Mouse (Mus musculus) kidney, embryonic 14.5 days (tissue): ENCODE measurements around the gene Mgat4d. TPM values are rescaled to one million over a fixed set of nuclear protein-coding genes. Genes with fewer than 3 reads are reported as not detected.

ENCODE experiments used
- ATAC-seq: fragments of 200-750 bp; cut with Nextera tagmentation; 2 replicates; pipeline ENCODE4 v1.8.0; 2017; ENCODE audit warnings: moderate number of reproducible peaks, mild to moderate bottlenecking, moderate TSS enrichment, moderate library complexity; ENCODE audit not compliant: low FRiP score, low TSS enrichment
- H3K27ac ChIP-seq: fragments of 300-500 bp; sonication (generic); 2 replicates; pipeline ENCODE4 v1.5.1; 2014; ENCODE audit warnings: low read depth, mild to moderate bottlenecking, low read length, moderate library complexity, mixed read lengths
- H3K27me3 ChIP-seq: fragments of 300-500 bp; sonication (generic); 2 replicates; pipeline ENCODE4 v1.6.1; 2014; ENCODE audit warnings: mild to moderate bottlenecking, low read length; ENCODE audit not compliant: control insufficient read depth, insufficient read depth
- H3K36me3 ChIP-seq: fragments of 300-500 bp; sonication (generic); 2 replicates; pipeline ENCODE4 v1.6.1; 2014; ENCODE audit warnings: low read length, mixed read lengths; ENCODE audit not compliant: control insufficient read depth, insufficient read depth
- H3K4me1 ChIP-seq: fragments of 300-500 bp; sonication (generic); 2 replicates; pipeline ENCODE4 v1.6.1; 2014; ENCODE audit warnings: low read length, mixed read lengths; ENCODE audit not compliant: control insufficient read depth, insufficient read depth
- H3K4me2 ChIP-seq: fragments of 300-500 bp; sonication (generic); replicated peaks from 2 replicates; pipeline ENCODE4 v1.6.1; 2014; ENCODE audit warnings: low read depth, mild to moderate bottlenecking, low read length
- H3K4me3 ChIP-seq: fragments of 300-500 bp; sonication (generic); 2 replicates; pipeline ENCODE4 v1.5.1; 2014; ENCODE audit warnings: mild to moderate bottlenecking, low read length
- H3K9ac ChIP-seq: fragments of 300-500 bp; sonication (generic); 2 replicates; pipeline ENCODE4 v1.6.1; 2014; ENCODE audit warnings: low read depth, mild to moderate bottlenecking, low read length, moderate library complexity
- H3K9me3 ChIP-seq: fragments of 300-500 bp; sonication (generic); 2 replicates; pipeline ENCODE4 v1.6.1; 2016; ENCODE audit warnings: low read length; ENCODE audit not compliant: control insufficient read depth
- WGBS: fragments of 180-500 bp; shearing (Covaris S2); extraction: QIAGEN DNeasy Blood & Tissue Kit; methylation state at CpG from one replicate; pipeline ENCODE4 v1.1.7; 2014; 5-methylcytosine and 5-hydroxymethylcytosine counted together
- polyA plus RNA-seq: library from polyadenylated mRNA; unstranded; fragments of >200 nt; fragmentation: Nextera tagmentation; extraction: Ambion mirVana; gene quantifications from 2 replicates; pipeline ENCODE4 v1.2.1, GENCODE M21; 2014

Gene Mgat4d
- polyA plus RNA-seq, 1 experiment from 2014 or later: not detected

DNA sequence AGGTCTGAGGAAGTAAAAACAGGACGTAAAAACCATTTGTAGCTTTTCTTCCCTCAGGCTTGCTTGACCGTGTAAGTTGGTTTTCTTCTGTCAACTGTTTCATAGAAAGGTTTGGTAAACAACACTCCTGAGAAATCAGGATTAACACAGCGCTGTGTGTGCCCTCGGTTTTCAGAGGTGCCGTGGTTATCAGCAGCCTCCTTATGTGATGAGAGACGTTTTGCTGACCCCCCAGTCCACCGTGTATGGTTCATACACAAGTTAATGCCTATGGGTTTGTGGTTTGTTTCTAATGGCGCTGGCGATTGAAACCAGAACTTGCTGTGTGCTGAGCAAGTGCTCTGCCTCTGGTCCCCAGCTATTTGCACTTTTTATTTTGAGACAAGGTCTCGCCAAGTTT lies 57.3 kb downstream of the Mgat4d start:
- no peak overlapping the region for H3K4me3 ChIP-seq
- 83% methylated on average over 10 of the region's 10 CpGs for WGBS
- no peak for ATAC-seq
- no peak overlapping the region for H3K4me2 ChIP-seq
- H3K9ac ChIP-seq: no peak overlapping the region
- H3K36me3 ChIP-seq: no peaks in the 10 kb centered on the region
- no peaks in the 10 kb centered on the region for H3K9me3 ChIP-seq
- H3K27ac ChIP-seq: no peak overlapping the region
- H3K27me3 ChIP-seq: no peaks in the 10 kb centered on the region
- no peaks in the 10 kb centered on the region for H3K4me1 ChIP-seq

DNA sequence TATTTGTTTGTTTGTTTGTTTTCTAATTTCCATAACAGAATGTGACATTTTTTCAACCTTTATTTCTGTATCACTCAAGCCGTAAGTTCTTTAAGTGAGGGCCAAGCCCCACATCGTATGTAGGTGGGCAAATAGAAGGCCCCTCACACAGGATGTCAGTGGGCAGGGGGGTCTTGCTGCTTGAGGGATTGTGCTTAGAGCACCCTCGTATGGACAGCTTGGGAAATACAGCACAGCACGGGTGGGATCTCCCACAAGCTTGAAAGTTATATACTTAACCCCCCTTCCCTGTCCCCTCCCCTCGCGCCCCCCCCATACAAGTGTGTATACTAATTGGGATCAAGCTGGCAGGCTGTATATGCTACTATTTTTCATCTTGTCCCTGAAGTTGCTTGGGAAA lies 58.6 kb downstream of the Mgat4d start:
- Histone ChIP-seq H3K36me3 (no peaks in the 10 kb centered on the region), H3K4me3 (no peak overlapping the region), H3K9ac (no peak overlapping the region), H3K9me3 (no peaks in the 10 kb centered on the region), H3K4me2 (no peak overlapping the region), H3K4me1 (no peaks in the 10 kb centered on the region), H3K27ac (no peak overlapping the region), H3K27me3 (no peaks in the 10 kb centered on the region)
- WGBS: 39% methylated on average over 6 of the region's 6 CpGs
- no peak for ATAC-seq

DNA sequence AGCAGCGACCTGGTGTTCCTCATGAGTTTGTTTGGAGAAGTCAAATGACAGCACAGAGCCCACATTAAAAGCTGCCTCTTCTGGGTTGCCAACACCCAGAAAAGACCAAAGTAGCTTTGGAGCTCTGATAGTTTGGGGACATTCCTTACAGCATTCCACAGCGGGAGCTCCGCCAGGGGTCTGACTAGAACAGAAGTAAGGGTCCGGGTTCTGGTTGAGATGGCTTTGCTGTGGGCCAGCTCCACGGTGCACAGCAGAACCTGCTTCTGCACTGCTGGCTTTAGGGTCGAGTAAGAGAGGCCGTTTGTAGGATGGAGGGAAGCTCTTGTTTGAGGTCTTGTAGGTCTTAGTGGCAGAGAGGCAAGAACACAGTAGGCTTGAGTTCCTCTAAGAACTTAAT lies 60.2 kb downstream of the Mgat4d start:
- no peak overlapping the region for H3K4me2 ChIP-seq
- H3K4me3 ChIP-seq: no peak overlapping the region
- no peaks in the 10 kb centered on the region for H3K36me3 ChIP-seq
- no peaks in the 10 kb centered on the region for H3K27me3 ChIP-seq
- H3K9me3 ChIP-seq: no peaks in the 10 kb centered on the region
- no peak overlapping the region for H3K27ac ChIP-seq
- 81% methylated on average over 7 of the region's 7 CpGs for WGBS
- no peak for ATAC-seq
- H3K9ac ChIP-seq: no peak overlapping the region
- no peaks in the 10 kb centered on the region for H3K4me1 ChIP-seq

DNA sequence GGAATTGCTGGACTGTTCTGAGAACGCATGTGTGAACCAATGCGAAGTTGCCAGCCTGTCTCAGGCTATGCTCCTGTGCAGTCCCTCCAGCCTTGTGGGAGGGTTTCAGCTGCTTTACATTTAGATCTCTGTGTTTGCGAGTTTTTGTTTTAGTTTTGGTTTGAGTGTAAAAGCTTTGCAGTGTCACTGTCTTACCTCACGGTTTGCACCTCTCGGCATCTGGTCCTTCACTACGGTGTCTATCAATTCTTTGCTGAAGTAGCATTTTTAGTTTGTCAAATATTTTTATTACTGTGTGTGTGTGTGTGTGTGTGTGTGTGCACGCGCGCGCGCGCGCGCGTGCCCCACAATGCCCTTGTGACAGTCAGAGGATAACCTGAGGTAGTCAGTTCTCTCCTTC lies 68.6 kb downstream of the Mgat4d start:
- no peak for ATAC-seq
- Histone ChIP-seq H3K4me1 (no peaks in the 10 kb centered on the region), H3K4me2 (no peak overlapping the region), H3K9ac (no peak overlapping the region), H3K27ac (no peak overlapping the region), H3K36me3 (no peaks in the 10 kb centered on the region), H3K4me3 (no peak overlapping the region), H3K9me3 (no peaks in the 10 kb centered on the region), H3K27me3 (no peaks in the 10 kb centered on the region)
- WGBS: 95% methylated on average over 15 of the region's 15 CpGs

DNA sequence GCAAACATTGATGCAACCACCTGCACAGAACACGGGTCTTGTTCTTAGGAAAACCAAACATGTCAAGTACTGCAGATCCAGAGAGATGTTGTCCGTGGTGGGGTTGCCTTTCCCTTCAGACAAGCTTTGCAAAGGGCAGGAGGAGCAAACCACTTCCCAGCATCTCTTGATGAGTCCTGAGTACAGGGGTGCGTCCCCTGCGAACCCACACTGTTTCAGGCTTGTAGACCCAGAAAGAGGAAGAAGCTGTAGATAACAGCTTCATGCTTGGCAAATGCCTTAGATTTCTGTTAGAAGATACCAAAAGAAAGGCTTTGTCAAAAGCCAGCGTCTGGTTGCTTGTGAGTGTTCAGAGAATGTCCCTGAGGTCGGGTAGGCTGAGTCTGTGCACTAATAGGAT lies 69.7 kb downstream of the Mgat4d start:
- H3K36me3 ChIP-seq: no peaks in the 10 kb centered on the region
- no peaks in the 10 kb centered on the region for H3K27me3 ChIP-seq
- no peak for ATAC-seq
- H3K9me3 ChIP-seq: no peaks in the 10 kb centered on the region
- no peaks in the 10 kb centered on the region for H3K4me1 ChIP-seq
- WGBS: 80% methylated on average over 6 of the region's 6 CpGs
- H3K4me2 ChIP-seq: no peak overlapping the region
- H3K4me3 ChIP-seq: no peak overlapping the region
- H3K9ac ChIP-seq: no peak overlapping the region
- no peak overlapping the region for H3K27ac ChIP-seq

DNA sequence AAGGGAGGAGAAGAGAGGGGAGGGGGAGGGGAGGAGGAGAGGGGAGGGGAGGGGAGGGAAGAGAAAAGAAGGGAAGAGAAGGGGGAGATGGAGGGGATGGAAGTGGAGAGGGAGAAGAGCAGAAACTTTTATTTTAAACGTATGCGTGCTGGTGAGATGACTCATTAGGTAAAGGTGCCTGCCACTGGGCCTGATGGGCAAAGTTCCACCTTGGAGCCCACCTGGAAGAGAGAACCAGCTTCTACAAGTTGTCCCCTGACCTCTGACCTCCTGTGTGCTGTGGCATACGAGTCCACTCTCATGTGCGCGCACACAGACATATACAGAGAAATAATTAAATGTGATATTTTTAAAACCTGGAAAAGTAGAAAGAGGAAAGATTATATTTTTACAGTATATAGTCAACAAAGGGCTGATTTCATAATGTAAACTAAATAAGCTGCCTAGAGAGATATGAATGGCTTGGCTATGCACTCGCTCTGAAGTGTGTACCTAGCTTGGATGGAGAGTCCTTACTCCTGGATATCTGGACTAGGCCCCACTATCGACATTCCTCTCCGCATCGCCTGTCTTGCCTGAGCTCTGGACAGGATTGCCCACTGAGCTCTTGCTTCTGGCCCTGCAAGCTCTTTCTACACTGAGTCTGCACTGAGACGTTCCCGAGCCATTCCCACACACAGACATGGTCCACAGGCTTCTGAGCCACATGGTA lies 70.7 kb downstream of the Mgat4d start:
- H3K4me1 ChIP-seq: no peaks in the 10 kb centered on the region
- ATAC-seq: no peak
- no peak overlapping the region for H3K4me2 ChIP-seq
- no peaks in the 10 kb centered on the region for H3K9me3 ChIP-seq
- H3K9ac ChIP-seq: no peak overlapping the region
- no peaks in the 10 kb centered on the region for H3K27me3 ChIP-seq
- H3K27ac ChIP-seq: no peak overlapping the region
- no peaks in the 10 kb centered on the region for H3K36me3 ChIP-seq
- H3K4me3 ChIP-seq: no peak overlapping the region
- WGBS: 90% methylated on average over 11 of the region's 11 CpGs

DNA sequence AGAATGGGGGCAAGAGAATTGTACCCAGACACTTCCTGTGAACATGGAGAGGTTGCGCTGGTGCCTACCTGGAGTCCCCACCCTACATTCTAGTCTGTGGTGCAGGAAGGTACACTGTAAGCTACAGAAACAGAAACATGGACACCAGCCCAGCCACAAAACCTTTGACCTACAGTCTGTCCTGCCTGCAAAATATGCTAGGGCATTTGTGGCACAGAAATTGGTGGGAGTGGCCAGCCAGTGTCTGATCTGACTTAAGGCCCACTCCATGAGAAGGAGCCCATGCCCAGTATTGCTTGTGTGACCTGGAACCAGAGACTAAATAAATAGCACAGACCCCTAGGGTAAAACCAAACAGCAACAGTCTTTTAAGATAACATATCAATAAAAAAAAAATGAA lies 73.1 kb downstream of the Mgat4d start:
- H3K27me3 ChIP-seq: no peaks in the 10 kb centered on the region
- 95% methylated on average over 1 of the region's 1 CpGs for WGBS
- H3K9ac ChIP-seq: no peak overlapping the region
- H3K4me2 ChIP-seq: no peak overlapping the region
- no peaks in the 10 kb centered on the region for H3K36me3 ChIP-seq
- H3K4me3 ChIP-seq: no peak overlapping the region
- no peaks in the 10 kb centered on the region for H3K9me3 ChIP-seq
- no peak for ATAC-seq
- no peak overlapping the region for H3K27ac ChIP-seq
- no peaks in the 10 kb centered on the region for H3K4me1 ChIP-seq

DNA sequence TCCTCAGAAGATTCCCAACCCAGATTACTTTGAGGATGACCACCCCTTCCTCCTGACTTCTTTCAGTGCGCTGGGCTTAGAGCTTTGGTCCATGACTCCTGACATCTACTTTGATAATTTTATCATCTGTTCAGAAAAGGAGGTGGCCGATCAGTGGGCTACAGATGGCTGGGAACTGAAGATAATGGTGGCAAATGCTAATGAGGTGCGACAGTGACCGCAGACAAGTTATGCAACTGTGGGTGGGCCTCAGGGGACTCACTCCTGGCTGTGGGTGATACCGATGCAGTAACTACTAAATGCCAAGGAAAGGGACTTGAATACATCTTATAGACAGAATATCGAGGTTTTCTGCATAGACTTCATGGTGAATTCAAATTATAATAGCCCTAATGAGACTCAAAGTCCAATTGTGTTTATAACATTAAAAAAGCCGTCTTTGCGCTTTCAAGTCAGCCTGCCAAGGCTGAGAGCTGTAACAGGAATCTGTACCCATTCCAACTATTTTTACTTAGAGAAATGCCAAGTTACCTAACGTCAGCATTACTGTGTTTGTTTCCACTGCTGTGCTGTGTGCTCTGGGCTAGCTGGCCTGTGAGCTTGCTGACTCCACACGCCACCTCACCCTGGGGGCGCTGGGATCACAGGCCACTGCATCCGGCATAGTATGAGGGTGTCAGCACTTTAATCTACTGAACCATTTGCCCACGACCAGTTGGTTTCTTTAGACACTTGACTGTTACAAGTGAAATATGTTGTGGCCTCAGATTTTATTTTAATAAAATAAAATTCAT lies 75.0 kb downstream of the Mgat4d start:
- ATAC-seq: no peak
- Histone ChIP-seq H3K27ac (no peak overlapping the region), H3K9me3 (no peaks in the 10 kb centered on the region), H3K4me3 (no peak overlapping the region), H3K4me2 (no peak overlapping the region), H3K36me3 (no peaks in the 10 kb centered on the region), H3K9ac (no peak overlapping the region), H3K27me3 (no peaks in the 10 kb centered on the region), H3K4me1 (no peaks in the 10 kb centered on the region)
- WGBS: 69% methylated on average over 13 of the region's 13 CpGs

DNA sequence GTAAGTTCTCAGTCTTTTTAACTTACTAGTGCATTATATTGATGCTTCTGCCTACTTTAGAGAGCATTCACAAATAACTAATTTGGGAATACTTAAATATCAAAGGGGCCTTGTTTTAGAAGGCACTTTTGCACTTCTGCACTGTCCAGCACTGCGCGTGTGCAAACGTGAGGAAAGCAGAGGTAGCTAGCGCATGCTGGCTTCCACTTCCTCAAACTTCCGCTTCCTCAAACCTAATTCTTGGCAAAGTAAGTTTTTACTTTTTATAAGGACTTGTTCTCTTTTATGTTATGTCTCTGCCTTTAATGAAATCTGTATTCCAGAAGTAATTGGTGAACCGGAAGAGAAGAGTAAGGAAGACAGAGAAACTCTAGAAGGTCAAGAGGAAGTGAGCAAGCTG lies 76.9 kb downstream of the Mgat4d start:
- no peaks in the 10 kb centered on the region for H3K4me1 ChIP-seq
- H3K27ac ChIP-seq: no peak overlapping the region
- no peaks in the 10 kb centered on the region for H3K36me3 ChIP-seq
- no peaks in the 10 kb centered on the region for H3K27me3 ChIP-seq
- no peaks in the 10 kb centered on the region for H3K9me3 ChIP-seq
- WGBS: 89% methylated on average over 6 of the region's 6 CpGs
- H3K4me3 ChIP-seq: no peak overlapping the region
- ATAC-seq: no peak
- H3K4me2 ChIP-seq: no peak overlapping the region
- no peak overlapping the region for H3K9ac ChIP-seq
